Mouse (Mus musculus): ENCODE measurements at regions not wholly inside any gene's neighbourhood (a gene's known extent, or its start where the extent isn't known, plus 50 kb on each side); places are given as distances from the start of the nearest gene placed in this dataset.
A peak's percentile ranks its signal among the peaks of the same experiment; 100 is the strongest.

- DNase-seq (ENCODE audit: low spot score): no peak
- 62% methylated on average over 4 of the region's 4 CpGs for WGBS
- H3K27me3 ChIP-seq (ENCODE audit: insufficient read depth, poor library complexity, severe bottlenecking): peaks cover 4% of the 10 kb centered on the region; the same call in 1 of the 2 replicates
- H3K4me1 ChIP-seq: no peaks in the 10 kb centered on the region
- no peak overlapping the region for H3K27ac ChIP-seq
- no peak overlapping the region for H3K4me3 ChIP-seq
- H3K36me3 ChIP-seq: no peaks in the 10 kb centered on the region
- H3K9me3 ChIP-seq: no peaks in the 10 kb centered on the region
Measured at GRCm38 (mm10) chr1:184589277-184589676, 143.1 kb downstream of the Hlx start.

DNA sequence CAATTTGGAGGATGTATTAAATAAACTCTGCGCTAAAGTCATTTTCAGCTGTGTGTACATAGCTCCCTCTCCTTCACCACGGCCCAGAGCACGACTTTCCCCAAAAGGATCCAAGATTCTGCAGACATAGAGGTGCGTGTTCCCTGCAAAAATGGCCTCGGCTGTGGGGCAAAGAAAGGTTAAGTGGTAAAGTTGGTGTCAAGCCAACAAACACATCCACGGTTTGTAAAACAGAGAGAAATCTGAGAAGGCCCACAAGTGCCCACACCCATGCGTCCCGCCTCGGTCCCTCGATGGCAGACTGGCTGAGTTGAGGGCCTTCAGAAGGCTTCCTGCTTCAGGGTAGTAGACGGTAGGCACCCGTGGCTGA, 147.9 kb downstream of the Hlx start:
- H3K9me3 ChIP-seq: no peaks in the 10 kb centered on the region
- 73% methylated on average over 12 of the region's 12 CpGs for WGBS
- DNase-seq (ENCODE audit: low spot score): no peak
- no peak overlapping the region for H3K4me3 ChIP-seq
- H3K36me3 ChIP-seq: no peaks in the 10 kb centered on the region
- H3K4me1 ChIP-seq: no peaks in the 10 kb centered on the region
- no peaks in the 10 kb centered on the region for H3K27me3 ChIP-seq (ENCODE audit: insufficient read depth, poor library complexity, severe bottlenecking)
- no peak overlapping the region for H3K27ac ChIP-seq

DNA sequence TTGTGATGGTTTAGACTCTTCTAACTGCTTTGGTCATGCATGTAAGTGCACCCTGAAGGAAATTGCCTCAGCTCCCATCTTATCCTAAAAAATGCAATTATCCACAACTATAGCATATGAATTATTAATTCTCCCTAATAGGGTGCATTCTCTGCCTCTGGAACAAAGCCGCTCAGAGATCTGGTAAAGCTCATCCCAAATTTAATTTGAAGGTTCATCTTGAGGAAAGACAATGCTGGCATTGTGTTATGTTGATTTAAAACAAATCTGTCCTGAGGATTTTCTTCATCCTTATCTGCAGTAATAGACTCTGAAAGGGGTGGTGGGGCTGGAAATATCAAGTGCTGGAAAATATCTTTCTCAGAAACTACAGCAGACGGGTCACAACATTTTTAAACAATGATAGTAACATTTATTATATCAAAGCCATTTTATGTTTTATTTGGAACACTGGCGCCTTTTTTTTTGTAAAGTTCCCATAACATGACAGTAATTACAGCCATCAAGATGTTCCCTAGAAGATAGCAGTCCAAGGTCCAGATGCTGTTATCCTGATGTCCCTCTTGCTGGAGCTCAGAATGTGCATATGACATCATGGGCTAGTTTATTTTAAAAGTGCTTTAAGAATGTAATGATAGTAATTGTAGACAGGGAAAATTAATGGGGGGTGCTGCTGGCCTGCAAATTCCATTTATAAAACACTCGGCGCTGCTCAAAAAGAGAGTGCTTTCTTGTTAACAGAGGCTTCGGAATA, 148.5 kb downstream of the Hlx start:
- 80% methylated on average over 6 of the region's 6 CpGs for WGBS
- no peak overlapping the region for H3K27ac ChIP-seq
- no peaks in the 10 kb centered on the region for H3K9me3 ChIP-seq
- no peaks in the 10 kb centered on the region for H3K27me3 ChIP-seq (ENCODE audit: insufficient read depth, poor library complexity, severe bottlenecking)
- no peaks in the 10 kb centered on the region for H3K4me1 ChIP-seq
- no peaks in the 10 kb centered on the region for H3K36me3 ChIP-seq
- DNase-seq (ENCODE audit: low spot score): no peak
- H3K4me3 ChIP-seq: no peak overlapping the region

DNA sequence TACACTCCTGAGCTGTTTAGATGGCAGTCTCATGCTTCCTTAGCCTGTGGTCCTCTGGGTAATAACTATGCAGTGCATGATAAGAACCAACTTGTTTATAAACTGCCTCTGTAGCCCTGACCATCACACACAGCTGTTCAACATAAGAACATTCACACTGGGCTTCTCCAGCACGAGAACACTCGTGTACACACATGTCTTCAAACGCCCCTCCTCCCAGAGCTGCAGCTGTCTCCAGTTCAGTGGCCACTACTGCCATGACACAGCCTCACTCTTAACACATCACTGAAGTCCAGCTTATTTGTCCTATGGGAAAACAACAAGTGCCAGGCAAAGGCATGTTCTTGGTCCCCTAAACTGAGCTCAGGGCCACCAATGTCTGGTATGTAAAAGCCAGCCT, 152.9 kb downstream of the Hlx start:
- Histone ChIP-seq H3K27ac (no peak overlapping the region), H3K27me3 (ENCODE audit: insufficient read depth, poor library complexity, severe bottlenecking) (no peaks in the 10 kb centered on the region), H3K36me3 (no peaks in the 10 kb centered on the region), H3K9me3 (no peaks in the 10 kb centered on the region), H3K4me1 (no peaks in the 10 kb centered on the region), H3K4me3 (no peak overlapping the region)
- DNase-seq (ENCODE audit: low spot score): no peak
- WGBS: 84% methylated on average over 3 of the region's 3 CpGs

DNA sequence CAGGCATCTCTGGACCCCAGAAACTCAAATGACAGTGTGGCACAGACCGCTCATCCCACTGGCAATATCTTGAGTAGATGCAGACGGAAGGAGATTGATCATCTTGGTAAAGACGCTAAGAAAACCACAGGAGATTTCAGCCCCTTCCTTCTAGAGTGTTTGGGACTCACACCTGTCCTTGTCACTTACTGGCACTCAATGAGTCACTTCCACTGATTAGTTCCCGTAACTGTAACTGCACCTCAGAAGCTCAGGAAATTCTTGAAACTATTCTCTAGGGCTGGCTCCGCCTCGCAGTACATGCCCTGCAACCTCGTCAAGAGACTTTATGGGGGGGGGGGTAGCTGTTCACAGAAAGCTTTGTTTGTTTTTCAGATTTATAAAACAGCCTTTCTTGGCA, 155.9 kb downstream of the Hlx start:
- no peak for DNase-seq (ENCODE audit: low spot score)
- Histone ChIP-seq H3K36me3 (no peaks in the 10 kb centered on the region), H3K27me3 (ENCODE audit: insufficient read depth, poor library complexity, severe bottlenecking) (no peaks in the 10 kb centered on the region), H3K4me3 (no peak overlapping the region), H3K27ac (no peak overlapping the region), H3K4me1 (no peaks in the 10 kb centered on the region), H3K9me3 (no peaks in the 10 kb centered on the region)
- 64% methylated on average over 7 of the region's 7 CpGs for WGBS

DNA sequence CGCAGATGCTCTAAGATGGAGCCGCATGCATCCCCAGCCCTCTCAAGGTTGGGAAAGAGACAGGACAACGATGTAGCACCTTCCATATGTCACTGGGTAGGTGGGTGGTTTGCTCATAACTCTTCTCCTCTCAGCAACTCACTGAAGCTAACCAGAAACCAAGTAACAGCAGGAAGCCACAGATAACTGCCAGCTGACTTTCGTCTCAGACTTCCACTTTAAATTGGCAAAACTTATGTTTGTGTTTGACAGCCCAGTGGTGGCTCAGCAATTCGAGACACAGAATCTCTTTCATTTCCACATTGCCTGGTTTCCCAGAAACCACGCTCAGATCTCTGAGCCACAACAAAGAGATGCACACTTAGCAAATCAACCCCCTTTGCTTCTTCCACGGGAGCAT, 159.1 kb downstream of the Hlx start:
- 61% methylated on average over 7 of the region's 7 CpGs for WGBS
- Histone ChIP-seq H3K27ac (no peak overlapping the region), H3K4me3 (no peak overlapping the region), H3K36me3 (no peaks in the 10 kb centered on the region), H3K27me3 (ENCODE audit: insufficient read depth, poor library complexity, severe bottlenecking) (no peaks in the 10 kb centered on the region), H3K9me3 (no peaks in the 10 kb centered on the region), H3K4me1 (no peaks in the 10 kb centered on the region)
- DNase-seq (ENCODE audit: low spot score): no peak

DNA sequence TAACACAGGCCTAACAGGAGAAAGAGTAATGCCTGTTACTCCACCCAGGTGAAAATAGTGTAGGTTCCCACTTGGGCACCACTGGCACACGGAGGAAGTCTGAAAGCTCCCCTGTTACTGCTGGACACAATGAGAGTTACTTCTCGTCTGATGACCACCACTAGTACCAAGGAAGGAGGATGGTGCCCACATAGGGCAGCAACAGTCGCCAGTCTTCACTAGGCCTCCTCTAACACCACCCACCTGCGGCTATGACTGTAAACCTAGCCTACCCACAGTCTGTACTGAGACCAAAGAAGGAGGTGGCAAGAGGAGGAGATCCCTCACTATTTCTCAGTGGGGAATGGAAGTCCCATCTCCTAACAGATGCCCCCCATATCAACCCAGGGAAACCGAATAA, 161.7 kb downstream of the Hlx start:
- WGBS: 82% methylated on average over 5 of the region's 5 CpGs
- H3K9me3 ChIP-seq: no peaks in the 10 kb centered on the region
- no peak overlapping the region for H3K27ac ChIP-seq
- no peaks in the 10 kb centered on the region for H3K4me1 ChIP-seq
- DNase-seq (ENCODE audit: low spot score): peak; percentile 66
- no peak overlapping the region for H3K4me3 ChIP-seq
- no peaks in the 10 kb centered on the region for H3K27me3 ChIP-seq (ENCODE audit: insufficient read depth, poor library complexity, severe bottlenecking)
- H3K36me3 ChIP-seq: no peaks in the 10 kb centered on the region

DNA sequence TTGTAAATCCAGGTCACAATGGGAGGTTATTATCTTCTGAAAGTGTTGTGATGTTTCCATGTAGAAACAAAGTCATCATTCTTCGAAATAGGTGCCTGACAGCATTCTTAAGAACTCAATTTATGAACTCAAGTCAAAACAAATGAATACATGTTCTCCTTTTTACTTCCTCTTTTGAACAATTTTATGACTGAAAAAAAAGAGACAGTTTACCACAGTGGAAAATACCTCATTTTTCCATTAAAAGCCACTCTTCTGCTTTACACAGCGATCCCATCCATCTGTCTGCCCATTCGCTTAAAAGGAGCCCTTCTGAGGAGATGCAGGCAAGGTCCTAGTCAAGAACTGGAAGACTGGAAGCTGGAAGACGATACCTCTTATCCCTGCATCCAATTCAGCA, 169.5 kb downstream of the Hlx start:
- Histone ChIP-seq H3K4me3 (no peak overlapping the region), H3K27ac (no peak overlapping the region), H3K9me3 (no peaks in the 10 kb centered on the region), H3K4me1 (no peaks in the 10 kb centered on the region), H3K36me3 (no peaks in the 10 kb centered on the region), H3K27me3 (ENCODE audit: insufficient read depth, poor library complexity, severe bottlenecking) (no peaks in the 10 kb centered on the region)
- 84% methylated on average over 4 of the region's 4 CpGs for WGBS
- DNase-seq (ENCODE audit: low spot score): no peak

DNA sequence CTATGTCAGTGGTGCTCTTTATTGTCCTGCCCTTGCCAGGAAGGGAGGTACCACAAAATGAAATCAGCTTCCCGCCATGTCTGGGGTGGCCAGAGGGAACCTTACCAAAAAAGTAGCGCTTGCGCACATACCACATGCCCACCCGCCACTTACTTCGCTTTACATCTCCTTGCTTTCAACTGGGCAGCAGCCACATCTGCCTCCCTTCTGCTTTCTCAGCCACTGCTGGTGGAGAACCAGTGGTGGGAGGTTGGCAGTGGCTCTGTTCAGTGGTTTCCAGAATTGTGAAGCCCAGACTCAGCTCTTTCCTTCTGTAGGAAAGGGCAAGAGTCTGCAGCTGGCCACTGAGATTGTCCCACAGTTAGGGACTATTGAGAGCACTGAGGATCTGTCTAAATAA, 170.2 kb downstream of the Hlx start:
- no peak overlapping the region for H3K27ac ChIP-seq
- H3K9me3 ChIP-seq: no peaks in the 10 kb centered on the region
- DNase-seq (ENCODE audit: low spot score): no peak
- no peaks in the 10 kb centered on the region for H3K36me3 ChIP-seq
- WGBS: 91% methylated on average over 5 of the region's 5 CpGs
- H3K4me1 ChIP-seq: no peaks in the 10 kb centered on the region
- H3K4me3 ChIP-seq: no peak overlapping the region
- no peaks in the 10 kb centered on the region for H3K27me3 ChIP-seq (ENCODE audit: insufficient read depth, poor library complexity, severe bottlenecking)

- no peaks in the 10 kb centered on the region for H3K4me1 ChIP-seq
- no peaks in the 10 kb centered on the region for H3K36me3 ChIP-seq
- DNase-seq (ENCODE audit: low spot score): no peak
- 66% methylated on average over 7 of the region's 7 CpGs for WGBS
- no peak overlapping the region for H3K27ac ChIP-seq
- H3K9me3 ChIP-seq: no peaks in the 10 kb centered on the region
- H3K4me3 ChIP-seq: no peak overlapping the region
- H3K27me3 ChIP-seq (ENCODE audit: insufficient read depth, poor library complexity, severe bottlenecking): no peaks in the 10 kb centered on the region
Measured at GRCm38 (mm10) chr1:184559543-184559942, 172.9 kb downstream of the Hlx start.

GRCm38 (mm10) chr1:184553791-184554190, 178.6 kb downstream of the Hlx start:
- H3K9me3 ChIP-seq: no peaks in the 10 kb centered on the region

GRCm38 (mm10) chr1:184550491-184550890, 181.9 kb downstream of the Hlx start:
- H3K27me3 ChIP-seq (ENCODE audit: insufficient read depth, poor library complexity, severe bottlenecking): no peaks in the 10 kb centered on the region
- H3K36me3 ChIP-seq: no peaks in the 10 kb centered on the region
- no peaks in the 10 kb centered on the region for H3K9me3 ChIP-seq
- WGBS: 77% methylated on average over 2 of the region's 2 CpGs
- no peak overlapping the region for H3K4me3 ChIP-seq
- DNase-seq (ENCODE audit: low spot score): peak; percentile 17
- no peak overlapping the region for H3K27ac ChIP-seq
- H3K4me1 ChIP-seq: no peaks in the 10 kb centered on the region

More at GRCm38 (mm10) chr1:184553791-184554190, 178.6 kb downstream of the Hlx start:
- Histone ChIP-seq H3K27ac (no peak overlapping the region), H3K27me3 (ENCODE audit: insufficient read depth, poor library complexity, severe bottlenecking) (no peaks in the 10 kb centered on the region), H3K4me1 (no peaks in the 10 kb centered on the region), H3K36me3 (no peaks in the 10 kb centered on the region), H3K4me3 (no peak overlapping the region)
- DNase-seq (ENCODE audit: low spot score): no peak

- H3K9me3 ChIP-seq: no peaks in the 10 kb centered on the region
- no peak overlapping the region for H3K27ac ChIP-seq
- H3K4me3 ChIP-seq: no peak overlapping the region
- no peaks in the 10 kb centered on the region for H3K36me3 ChIP-seq
- H3K4me1 ChIP-seq: no peaks in the 10 kb centered on the region
- WGBS: 78% methylated on average over 15 of the region's 15 CpGs
- peak; percentile 63 for DNase-seq (ENCODE audit: low spot score)
- no peaks in the 10 kb centered on the region for H3K27me3 ChIP-seq (ENCODE audit: insufficient read depth, poor library complexity, severe bottlenecking)
Measured at GRCm38 (mm10) chr1:184547650-184548235, 184.7 kb downstream of the Hlx start.
